Mouse (Mus musculus): ENCODE results near the gene Tmem151a.

GRCm38 (mm10) chr19:5049325-5049724 is 36.0 kb downstream of the Tmem151a start:
- TF ChIP-seq CTCF (IDR thresholded peaks at IDR 0.05; ENCODE audit: low read depth, low read length) (no peak), POLR2A (IDR thresholded peaks at IDR 0.05; ENCODE audit: extremely low read depth, insufficient read depth, low read length) (no peak)
